Mouse (Mus musculus) hindbrain, embryonic 16.5 days (tissue): ENCODE data around the gene Fcgr4. TPM values are rescaled to one million over a fixed set of nuclear protein-coding genes. Genes with fewer than 3 reads are reported as not detected.
A peak's percentile ranks its signal among the peaks of the same experiment; 100 is the strongest.
"Not testable (repeated sequence)": the region's sequence is repeated elsewhere in the genome, so short reads cannot be mapped to it uniquely, and the experiment has no call there.

ENCODE experiments used
- ATAC-seq: fragments of 200-750 bp; cut with Nextera tagmentation; 2 replicates; pipeline ENCODE4 v1.8.0; 2017; ENCODE audit warnings: moderate TSS enrichment, moderate library complexity
- H3K27ac ChIP-seq: fragments of 300-500 bp; sonication (generic); 2 replicates; pipeline ENCODE4 v1.5.1; 2014; ENCODE audit warnings: low read depth, mild to moderate bottlenecking, control low read depth, low read length, moderate library complexity
- H3K27me3 ChIP-seq: fragments of 300-500 bp; sonication (generic); replicated peaks from 2 replicates; pipeline ENCODE4 v1.6.1; 2014; ENCODE audit warnings: low read length; ENCODE audit not compliant: control insufficient read depth, insufficient read depth
- H3K36me3 ChIP-seq: fragments of 300-500 bp; sonication (generic); 2 replicates; pipeline ENCODE4 v1.6.1; 2014; ENCODE audit warnings: mild to moderate bottlenecking, low read length, moderate library complexity, mixed read lengths; ENCODE audit not compliant: control insufficient read depth, insufficient read depth
- H3K4me1 ChIP-seq: fragments of 300-500 bp; sonication (generic); 2 replicates; pipeline ENCODE4 v1.6.1; 2014; ENCODE audit warnings: low read depth, low read length; ENCODE audit not compliant: control insufficient read depth, insufficient read depth
- H3K4me2 ChIP-seq: fragments of 300-500 bp; sonication (generic); 2 replicates; pipeline ENCODE4 v1.6.1; 2014; ENCODE audit warnings: mild to moderate bottlenecking, low read length, control low read depth, moderate library complexity
- H3K4me3 ChIP-seq: fragments of 300-500 bp; sonication (generic); 2 replicates; pipeline ENCODE4 v1.5.1; 2014; ENCODE audit warnings: mild to moderate bottlenecking, low read length, control low read depth, moderate library complexity
- H3K9ac ChIP-seq: fragments of 300-500 bp; sonication (generic); 2 replicates; pipeline ENCODE4 v1.6.1; 2014; ENCODE audit warnings: low read depth, mild to moderate bottlenecking, control low read depth, low read length, moderate library complexity
- H3K9me3 ChIP-seq: fragments of 300-500 bp; sonication (generic); 2 replicates; pipeline ENCODE4 v1.6.1; 2014; ENCODE audit warnings: mild to moderate bottlenecking, low read length, moderate library complexity; ENCODE audit not compliant: control insufficient read depth
- WGBS: fragments of 180-500 bp; shearing (Covaris S2); extraction: QIAGEN DNeasy Blood & Tissue Kit; methylation state at CpG from one replicate; pipeline ENCODE4 v1.1.7; 2014; 5-methylcytosine and 5-hydroxymethylcytosine counted together
- microRNA-seq: library from miRNA; unstranded; fragments of <30 nt; microRNA quantifications from one replicate; pipeline ENCODE4, GENCODE M21; 2017
- polyA plus RNA-seq: library from polyadenylated mRNA; unstranded; fragments of >200 nt; fragmentation: Nextera tagmentation; extraction: Ambion mirVana; gene quantifications from 2 replicates; pipeline ENCODE4 v1.2.1, GENCODE M21; 2015

The Fcgr4 gene
- polyA plus RNA-seq, 1 experiment from 2014 or later: 0.40 TPM

GRCm38 (mm10) chr1:171079345-171079744 lies 60.6 kb downstream of the Fcgr4 start:
- not testable (repeated sequence) for H3K9ac ChIP-seq, H3K4me1 ChIP-seq, H3K4me2 ChIP-seq, H3K27ac ChIP-seq, H3K4me3 ChIP-seq, H3K36me3 ChIP-seq, H3K9me3 ChIP-seq, H3K27me3 ChIP-seq
- peak; percentile 37 for ATAC-seq
- WGBS: 0% methylated on average over 1 of the region's 35 CpGs

Small RNA genes lying within 50 kb of the gene (microRNA-seq; reads per million reads assigned to microRNA genes)
- not detected for gene Gm27552
- gene Mir6546: 0.83 reads per million

Other genes with a start within 250 kb of the Fcgr4 start
- 6.5 and 7.0 TPM in 2 replicates for gene Atf6, start 151.1 kb upstream of the Fcgr4 start, polyA plus RNA-seq
- 0.59 and 1.3 TPM in 2 replicates for gene Gm26620, start 133.9 kb upstream of the Fcgr4 start, polyA plus RNA-seq
- gene Dusp12, start 133.4 kb upstream of the Fcgr4 start, polyA plus RNA-seq: 44.0 and 47.0 TPM in 2 replicates
- 1.1 and 1.2 TPM in 2 replicates for gene Fcrlb, start 106.0 kb upstream of the Fcgr4 start, polyA plus RNA-seq
- not detected in 2 replicates for gene Fcrla, start 91.3 kb upstream of the Fcgr4 start, polyA plus RNA-seq
- gene Fcgr2b, start 42.4 kb upstream of the Fcgr4 start, polyA plus RNA-seq: 1.6 and 2.3 TPM in 2 replicates
- gene Fcgr3, start 46.0 kb downstream of the Fcgr4 start, polyA plus RNA-seq: 9.8 and 11.5 TPM in 2 replicates
- gene Cfap126, start 95.0 kb downstream of the Fcgr4 start, polyA plus RNA-seq: 11.6 and 11.8 TPM in 2 replicates
- 316 and 354 TPM in 2 replicates for gene Sdhc, start 131.7 kb downstream of the Fcgr4 start, polyA plus RNA-seq
- gene Mpz, start 131.8 kb downstream of the Fcgr4 start, polyA plus RNA-seq: 4.7 and 5.3 TPM in 2 replicates
- 44.7 and 48.7 TPM in 2 replicates for gene Pcp4l1, start 177.3 kb downstream of the Fcgr4 start, polyA plus RNA-seq
- gene Nr1i3, start 195.1 kb downstream of the Fcgr4 start, polyA plus RNA-seq: 0.26 and 0.73 TPM in 2 replicates
- 60.9 and 69.6 TPM in 2 replicates for gene Tomm40l, start 203.6 kb downstream of the Fcgr4 start, polyA plus RNA-seq
- gene Apoa2, start 206.1 kb downstream of the Fcgr4 start, polyA plus RNA-seq: 5.2 and 6.5 TPM in 2 replicates
- gene Fcer1g, start 215.4 kb downstream of the Fcgr4 start, polyA plus RNA-seq: 25.5 and 25.7 TPM in 2 replicates
- gene Adamts4, start 231.5 kb downstream of the Fcgr4 start, polyA plus RNA-seq: 6.0 and 6.6 TPM in 2 replicates
- 262 and 280 TPM in 2 replicates for gene Ndufs2, start 232.5 kb downstream of the Fcgr4 start, polyA plus RNA-seq